Mouse (Mus musculus): ENCODE data around the gene Vmn1r17.
"Not testable (repeated sequence)": the region's sequence is repeated elsewhere in the genome, so short reads cannot be mapped to it uniquely, and the experiment has no call there.

The Vmn1r17 gene

DNA sequence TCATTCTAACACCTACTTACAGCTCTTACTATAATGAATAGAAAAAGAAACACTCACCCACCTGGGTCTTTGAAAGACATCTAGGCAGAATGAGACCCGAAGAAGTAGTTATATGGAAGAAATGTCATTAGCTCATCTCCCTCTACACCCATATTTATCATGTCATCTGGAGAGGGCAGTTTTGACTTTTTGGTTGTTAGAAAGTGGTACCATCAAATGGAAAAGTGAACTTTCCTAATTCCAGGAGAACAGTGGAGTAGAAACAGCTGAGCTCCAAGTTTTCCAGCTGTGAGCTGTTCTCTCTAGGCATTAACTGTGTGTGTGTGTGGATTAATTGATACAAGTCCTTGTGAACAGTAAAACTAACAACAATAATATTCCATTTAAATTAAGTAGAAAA lies at the start of gene Vmn1r17:
Gene Vmn1r17 (minus strand): TSS at position 101 of the 400 bp plus-strand sequence.
- no peak for DNase-seq (ENCODE audit: low spot score in 2 of 2)

DNA sequence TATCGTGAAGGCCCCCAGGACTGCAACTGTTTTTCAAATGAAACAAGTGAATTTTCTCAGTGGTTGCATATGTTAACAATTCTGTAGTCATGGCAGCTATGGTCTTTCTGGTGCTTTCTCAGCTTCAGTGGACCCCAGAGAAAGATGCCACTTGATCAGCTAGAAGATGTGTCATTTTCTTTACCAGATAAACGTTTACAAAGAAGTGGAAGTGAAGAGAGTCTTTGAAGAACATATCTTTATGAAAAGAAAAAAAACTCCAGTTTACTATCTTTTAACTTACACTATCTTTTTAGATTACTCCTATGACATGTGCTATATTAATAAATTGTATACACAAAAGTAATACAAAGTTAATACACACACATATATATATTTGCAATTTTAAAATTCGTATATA lies 40.0 kb upstream of the Vmn1r17 start, which contains the start of gene Vmn1r19:
Gene Vmn1r19 (plus strand): TSS at position 301 of the 400 bp plus-strand sequence.
- DNase-seq (ENCODE audit: low spot score in 2 of 2), result not testable (repeated sequence)

DNA sequence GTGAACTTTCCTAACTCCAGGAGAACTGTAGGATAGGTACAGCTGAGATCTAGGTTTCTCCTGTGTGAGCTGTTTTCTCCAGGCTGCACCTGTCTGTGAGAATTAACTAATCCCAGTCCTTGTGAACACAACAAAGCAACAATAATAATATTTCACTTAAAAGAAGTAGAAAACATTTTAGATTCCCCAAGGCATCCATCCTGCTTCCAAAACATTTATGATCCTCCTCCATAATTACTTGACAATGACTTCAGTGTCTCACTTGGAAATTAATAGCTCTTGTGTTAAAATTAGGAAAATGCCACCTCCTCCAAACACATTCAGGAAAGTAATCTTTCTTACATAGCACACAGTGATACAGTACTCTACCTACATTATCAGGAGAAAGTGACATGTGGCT lies 32.2 kb upstream of the Vmn1r17 start, which contains the start of gene Vmn1r18:
Gene Vmn1r18 (minus strand): TSS at position 101 of the 400 bp plus-strand sequence.
- no peak for DNase-seq (ENCODE audit: low spot score in 2 of 2)

DNA sequence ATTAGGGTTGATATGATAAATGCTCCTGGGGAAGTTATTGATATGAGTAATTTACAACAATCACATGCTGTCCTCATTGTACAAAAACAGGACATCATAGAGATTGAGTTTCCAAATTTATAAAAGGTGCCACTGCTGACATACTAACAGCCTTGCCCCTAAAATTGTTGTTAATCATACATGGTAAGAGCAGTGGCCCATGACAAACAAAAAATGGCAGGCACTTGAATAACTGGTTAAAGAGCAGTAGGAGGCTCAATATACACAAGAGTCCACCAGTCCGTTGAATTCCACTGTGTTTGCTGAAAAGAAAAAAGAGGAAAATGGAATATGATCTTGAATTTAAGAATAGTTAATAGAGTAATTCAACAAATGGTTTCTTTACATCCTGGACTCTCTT lies 4.0 kb upstream of the Vmn1r17 start:
- DNase-seq (ENCODE audit: low spot score in 2 of 2), result no peak

DNA sequence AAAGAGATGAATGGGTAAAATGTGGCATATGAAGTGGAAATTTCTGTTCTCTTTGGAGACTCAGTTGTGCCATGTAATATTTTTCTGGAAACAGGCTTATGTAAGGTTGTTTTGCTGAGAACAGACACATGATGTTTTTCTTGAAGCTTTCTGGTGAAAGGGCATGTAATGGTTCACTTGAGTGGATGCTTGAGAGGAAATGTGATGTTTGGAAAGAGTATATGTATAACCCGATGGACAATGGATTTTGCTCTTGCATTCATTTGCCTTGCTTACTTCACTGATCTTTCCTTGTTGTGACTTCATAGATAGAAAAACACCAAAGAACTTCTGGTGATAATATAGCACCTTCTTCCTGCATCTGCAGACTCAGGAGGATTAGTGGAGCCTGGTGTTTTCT lies 2.3 kb upstream of the Vmn1r17 start:
- not testable (repeated sequence) for DNase-seq (ENCODE audit: low spot score in 2 of 2)

DNA sequence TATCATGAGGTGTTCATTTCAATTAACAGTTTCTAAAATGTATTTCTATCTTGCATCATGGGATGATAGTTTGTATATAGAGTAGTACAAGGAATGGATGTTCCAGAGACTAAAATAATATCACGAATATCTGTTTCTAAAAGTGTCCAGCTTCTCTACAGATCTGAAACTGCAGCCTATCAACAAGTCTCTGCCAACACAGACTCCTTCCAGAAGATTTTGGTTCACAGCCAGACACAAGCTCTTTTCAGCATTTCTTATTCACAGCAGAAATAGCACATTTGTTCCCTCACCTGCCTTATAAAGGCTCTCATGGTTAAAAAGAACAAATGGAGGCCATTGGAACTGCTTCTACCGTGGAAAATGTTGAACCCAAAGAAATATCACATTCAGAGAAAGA lies 6.7 kb downstream of the Vmn1r17 start:
- no peak for DNase-seq (ENCODE audit: low spot score in 2 of 2)

DNA sequence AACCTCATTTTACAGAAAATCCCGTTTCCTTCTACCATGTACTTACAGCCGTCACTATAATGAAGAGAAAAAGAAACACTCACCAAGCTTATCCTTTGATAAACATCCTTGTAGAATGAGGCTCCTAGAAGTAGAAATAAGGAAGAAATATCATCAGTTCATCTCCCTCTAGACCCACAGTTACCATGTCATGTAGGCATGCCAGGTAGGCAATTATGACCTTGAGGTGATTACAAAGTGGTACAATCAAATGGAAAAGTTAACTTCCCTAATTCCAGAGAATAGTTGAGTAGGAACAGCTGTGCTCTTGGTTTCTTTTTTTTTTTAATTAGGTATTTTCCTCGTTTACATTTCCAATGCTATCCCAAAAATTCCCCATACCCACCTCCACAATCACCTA lies 34.1 kb downstream of the Vmn1r17 start, which contains the start of gene Vmn1r16:
Gene Vmn1r16 (minus strand): TSS at position 101 of the 400 bp plus-strand sequence.
- DNase-seq (ENCODE audit: low spot score in 2 of 2), result no peak

DNA sequence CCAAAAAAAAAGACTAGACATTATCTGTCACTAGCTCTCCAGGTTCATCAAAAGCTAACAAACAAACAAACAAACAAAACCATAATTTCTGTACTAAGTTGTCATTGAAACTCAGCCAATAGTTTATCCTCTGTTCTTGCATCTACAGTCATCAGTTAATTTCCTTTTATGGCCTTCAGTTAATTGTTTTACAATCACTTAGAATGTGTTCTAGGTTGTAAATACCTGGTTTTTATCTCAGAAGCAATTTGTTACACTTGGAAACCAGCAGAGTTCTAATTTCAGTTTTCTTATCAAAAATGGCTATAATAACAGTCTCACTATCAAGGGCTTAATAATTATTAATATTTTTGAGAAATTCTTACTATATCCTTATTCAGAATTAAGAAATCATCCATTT lies 37.4 kb downstream of the Vmn1r17 start:
- no peak for DNase-seq (ENCODE audit: low spot score in 2 of 2)

Measured in spleen, postnatal 10 days (tissue).